8 mouse cellular contexts compared by ENCODE assay signal in genomic region chr5:100501267-100501666, GRCm38 (mm10). TPM values are rescaled to one million over a fixed set of nuclear protein-coding genes. Genes with fewer than 3 reads are reported as not detected.
DNase-seq lines count a peak whose midpoint lies in the region; ATAC-seq and TF ChIP-seq lines count a peak whose summit lies in the region.

No protein-coding gene starts in this region.

- peaks cover 25% of the 10 kb centered on the region for H3K4me1 ChIP-seq in kidney, embryonic 15.5 days
- H3K4me1 ChIP-seq in embryonic facial prominence, embryonic 10.5 days: peaks cover 26% of the 10 kb centered on the region
- H3K4me1 ChIP-seq in intestine, postnatal 0 days (replicated peaks; ENCODE audit: control insufficient read depth, insufficient read depth, low read length): peaks cover 8% of the 10 kb centered on the region
- peaks cover 12% of the 10 kb centered on the region for H3K4me1 ChIP-seq in midbrain, postnatal 0 days (ENCODE audit: insufficient read depth, low read length)

- H3K9ac ChIP-seq in kidney, embryonic 15.5 days: no peak overlapping the region
- no peak overlapping the region for H3K9ac ChIP-seq in intestine, postnatal 0 days (ENCODE audit: low read depth, low read length)
- no peak overlapping the region for H3K9ac ChIP-seq in midbrain, postnatal 0 days (replicated peaks; ENCODE audit: low read length, poor library complexity, severe bottlenecking)

- ATAC-seq in kidney, embryonic 15.5 days (replicated peaks; ENCODE audit: low FRiP score): no peak
- ATAC-seq in intestine, postnatal 0 days: no peak
- no peak for ATAC-seq in midbrain, postnatal 0 days (ENCODE audit: low FRiP score)

- intact Hi-C loops in gastrocnemius, postnatal 36 days (cut with DNase I): loop anchor here (5.0 kb wide), 1 partner anchor 84 kb away; the partner anchor contains the start of gene Sec31a
- intact Hi-C loops in left cerebral cortex, postnatal 4 days (cut with DNase I): no loop called here

- no peaks in the 10 kb centered on the region for H3K9me3 ChIP-seq in kidney, embryonic 15.5 days (replicated peaks)
- H3K9me3 ChIP-seq in embryonic facial prominence, embryonic 10.5 days: no peaks in the 10 kb centered on the region
- no peaks in the 10 kb centered on the region for H3K9me3 ChIP-seq in intestine, postnatal 0 days (ENCODE audit: control insufficient read depth)
- no peaks in the 10 kb centered on the region for H3K9me3 ChIP-seq in midbrain, postnatal 0 days (ENCODE audit: low read length)

- TF ChIP-seq CTCF in intestine, postnatal 0 days (IDR thresholded peaks at IDR 0.05; ENCODE audit: low read depth): no peak
- no peak for TF ChIP-seq CTCF in midbrain, postnatal 0 days (IDR thresholded peaks at IDR 0.05)

- peak overlapping the region; percentile 86 for H3K4me3 ChIP-seq in kidney, embryonic 15.5 days (replicated peaks)
- H3K4me3 ChIP-seq in embryonic facial prominence, embryonic 10.5 days: peak overlapping the region; percentile 88; the same call in 1 of the 2 replicates
- no peak overlapping the region for H3K4me3 ChIP-seq in intestine, postnatal 0 days (ENCODE audit: low read depth, low read length)
- no peak overlapping the region; the same call in 1 of the 2 replicates for H3K4me3 ChIP-seq in midbrain, postnatal 0 days (ENCODE audit: low read depth, low read length)

- no peak overlapping the region; the same call in 1 of the 2 replicates for H3K27ac ChIP-seq in kidney, embryonic 15.5 days
- peak overlapping the region; percentile 86 for H3K27ac ChIP-seq in embryonic facial prominence, embryonic 10.5 days (replicated peaks)
- no peak overlapping the region for H3K27ac ChIP-seq in intestine, postnatal 0 days (ENCODE audit: low read depth, low read length)
- no peak overlapping the region for H3K27ac ChIP-seq in midbrain, postnatal 0 days (ENCODE audit: low read depth, low read length)

- no peak for DNase-seq in kidney, adult 11 months
- no peak for DNase-seq in embryonic facial prominence, embryonic 10.5 days (ENCODE audit: low spot score)
- DNase-seq in midbrain, postnatal 0 days (ENCODE audit: low spot score): no peak
- no peak for DNase-seq in embryo, embryonic 9.5 days (ENCODE audit: extremely low spot score)
- DNase-seq in gastrocnemius, postnatal 36 days: no peak
- no peak for DNase-seq in left cerebral cortex, postnatal 4 days

- H3K36me3 ChIP-seq in kidney, embryonic 15.5 days: no peaks in the 10 kb centered on the region
- no peaks in the 10 kb centered on the region for H3K36me3 ChIP-seq in embryonic facial prominence, embryonic 10.5 days (replicated peaks)
- no peaks in the 10 kb centered on the region for H3K36me3 ChIP-seq in intestine, postnatal 0 days (ENCODE audit: control insufficient read depth, insufficient read depth)
- H3K36me3 ChIP-seq in midbrain, postnatal 0 days (ENCODE audit: insufficient read depth, low read length): no peaks in the 10 kb centered on the region

- no peaks in the 10 kb centered on the region for H3K27me3 ChIP-seq in kidney, embryonic 15.5 days
- no peaks in the 10 kb centered on the region for H3K27me3 ChIP-seq in embryonic facial prominence, embryonic 10.5 days (replicated peaks; ENCODE audit: low read depth, poor library complexity, severe bottlenecking)
- no peaks in the 10 kb centered on the region for H3K27me3 ChIP-seq in intestine, postnatal 0 days (replicated peaks; ENCODE audit: control insufficient read depth, insufficient read depth, low read length)
- H3K27me3 ChIP-seq in midbrain, postnatal 0 days (ENCODE audit: insufficient read depth, low read length): no peaks in the 10 kb centered on the region

- WGBS in kidney, embryonic 15.5 days: 70% methylated on average over 4 of the region's 4 CpGs
- WGBS in embryonic facial prominence, embryonic 10.5 days: 84% methylated on average over 4 of the region's 4 CpGs
- WGBS in intestine, postnatal 0 days: 55% methylated on average over 4 of the region's 4 CpGs
- 82% methylated on average over 4 of the region's 4 CpGs for WGBS in midbrain, postnatal 0 days

- peak overlapping the region; percentile 95 for H3K4me2 ChIP-seq in kidney, embryonic 15.5 days
- H3K4me2 ChIP-seq in intestine, postnatal 0 days (replicated peaks; ENCODE audit: low read depth): 0 out of 2 replicates have a peak overlapping the region, but pooled peaks have one; percentile 90
- H3K4me2 ChIP-seq in midbrain, postnatal 0 days (ENCODE audit: low read depth, low read length, poor library complexity, severe bottlenecking): peak overlapping the region; percentile 93

RNA-seq across cellular contexts. Expression of gene Lin54, which starts 0.8 kb away (rescaled TPM):
- 11.7 and 13.3 TPM in 2 replicates for polyA plus RNA-seq in kidney, embryonic 15.5 days (2015; fragmentation: Nextera tagmentation; extraction: Ambion mirVana)
- 14.2 and 15.4 TPM in 2 replicates for polyA plus RNA-seq in embryonic facial prominence, embryonic 10.5 days (2016; fragmentation: Nextera tagmentation; extraction: Ambion mirVana)
- polyA plus RNA-seq in intestine, postnatal 0 days (2015; fragmentation: Nextera tagmentation; extraction: Ambion mirVana): 7.0 and 7.9 TPM in 2 replicates
- total RNA-seq in midbrain, postnatal 0 days (2014; rRNA removed): 10.9 and 11.4 TPM in 2 replicates
- 6.0 and 6.3 TPM in 2 replicates for polyA plus RNA-seq in midbrain, postnatal 0 days (2015; fragmentation: Nextera tagmentation; extraction: Ambion mirVana)
- 1 to 10 TPM; 4.4 to 4.7 TPM for total RNA-seq in gastrocnemius, postnatal 36 days (2021)
- 10 to 100 TPM; 18.4 to 18.6 TPM for total RNA-seq in left cerebral cortex, postnatal 4 days (2021)

RNA-seq across cellular contexts. Expression of gene Cops4, which starts 16.8 kb away (rescaled TPM):
- polyA plus RNA-seq in kidney, embryonic 15.5 days (2015; fragmentation: Nextera tagmentation; extraction: Ambion mirVana): 192 and 194 TPM in 2 replicates
- polyA plus RNA-seq in embryonic facial prominence, embryonic 10.5 days (2016; fragmentation: Nextera tagmentation; extraction: Ambion mirVana): 236 and 237 TPM in 2 replicates
- 76.9 and 77.6 TPM in 2 replicates for polyA plus RNA-seq in intestine, postnatal 0 days (2015; fragmentation: Nextera tagmentation; extraction: Ambion mirVana)
- 100 and 108 TPM in 2 replicates for total RNA-seq in midbrain, postnatal 0 days (2014; rRNA removed)
- polyA plus RNA-seq in midbrain, postnatal 0 days (2015; fragmentation: Nextera tagmentation; extraction: Ambion mirVana): 168 and 174 TPM in 2 replicates
- total RNA-seq in gastrocnemius, postnatal 36 days (2021): 100 to 1,000 TPM in 1 of 2 experiments, 10 to 100 TPM in 1; 87.1 to 102 TPM
- total RNA-seq in left cerebral cortex, postnatal 4 days (2021): 10 to 100 TPM; 80.3 to 83.3 TPM

Comparison
In these comparisons a context has a peak if more than half of its experiments do, and no peak if none do; other contexts are left out.
1. H3K4me3 ChIP-seq: peak in kidney, embryonic 15.5 days (single experiment) and embryonic facial prominence, embryonic 10.5 days (single experiment); none in intestine, postnatal 0 days (single experiment) and midbrain, postnatal 0 days (single experiment).
2. Peak in every context shown above with its lines, with median percentiles within 50 percentile points of each other: H3K4me2 ChIP-seq.